Mouse (Mus musculus) liver, adult (tissue): Measurements from ENCODE around the gene Lmo7.

ENCODE experiments used
- GATA4 ChIP-seq: IDR thresholded peaks from 2 replicates; pipeline ENCODE4 v1.6.1; 2014; ENCODE audit warnings: mild to moderate bottlenecking, low read length; ENCODE audit not compliant: insufficient replicate concordance

Gene Lmo7

DNA sequence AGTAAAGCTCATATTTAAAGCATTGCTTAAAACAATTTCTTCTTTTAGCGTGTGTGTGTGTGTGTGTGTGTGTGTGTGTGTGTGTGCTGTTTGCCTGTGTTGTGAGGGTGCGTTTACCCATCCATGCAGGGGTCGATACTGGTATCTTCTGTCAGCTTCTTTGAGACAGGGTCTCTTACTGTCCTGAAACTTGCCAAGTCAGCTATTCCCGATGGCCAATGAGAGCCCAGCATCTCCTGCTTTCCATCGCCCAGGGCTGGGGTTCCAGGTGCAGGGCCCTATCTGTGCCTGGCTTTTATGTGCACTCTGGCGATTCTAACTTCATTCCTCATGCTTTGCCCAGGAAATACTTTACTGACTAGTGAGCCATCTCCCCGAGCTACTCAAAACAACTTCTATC lies 114.7 kb downstream of the Lmo7 start:
- TF ChIP-seq GATA4, result no peak

DNA sequence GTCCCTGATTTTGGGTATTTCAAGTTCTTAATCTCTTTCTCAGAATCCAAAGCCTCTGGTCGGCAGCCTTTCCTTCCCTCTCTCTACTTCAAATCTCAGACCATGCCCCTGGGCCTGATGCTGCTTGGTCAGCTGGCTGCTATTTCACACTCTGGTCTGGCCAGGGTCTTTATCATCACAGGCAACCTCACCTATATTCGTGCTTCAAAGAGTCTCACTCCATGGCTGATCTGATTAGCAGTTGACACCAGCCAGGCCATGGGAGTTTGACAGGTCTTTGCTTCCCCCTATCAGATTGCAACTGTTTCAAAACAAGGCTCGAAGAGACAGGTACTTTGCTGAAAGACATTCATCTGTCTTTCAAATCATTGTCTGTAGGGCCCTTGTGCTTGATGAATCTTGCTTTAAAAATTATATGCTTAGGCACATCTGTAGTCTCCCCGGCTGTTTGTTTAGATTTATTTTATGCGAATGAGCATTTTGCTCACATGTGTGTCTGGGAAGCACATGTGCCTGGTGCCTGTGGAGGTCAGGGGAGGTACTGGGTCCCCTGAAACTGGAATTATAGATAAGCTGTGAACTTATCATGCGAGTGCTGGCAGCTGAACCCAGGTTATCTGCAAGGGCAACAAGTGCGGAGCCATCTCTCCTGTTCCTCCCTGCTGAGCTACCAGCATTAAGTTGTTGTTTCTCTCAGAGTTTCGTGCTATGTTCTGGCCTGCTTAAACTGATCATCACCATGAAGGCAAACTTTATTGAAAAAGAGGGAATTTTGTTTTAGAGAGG lies 116.5 kb downstream of the Lmo7 start:
- no peak for TF ChIP-seq GATA4

DNA sequence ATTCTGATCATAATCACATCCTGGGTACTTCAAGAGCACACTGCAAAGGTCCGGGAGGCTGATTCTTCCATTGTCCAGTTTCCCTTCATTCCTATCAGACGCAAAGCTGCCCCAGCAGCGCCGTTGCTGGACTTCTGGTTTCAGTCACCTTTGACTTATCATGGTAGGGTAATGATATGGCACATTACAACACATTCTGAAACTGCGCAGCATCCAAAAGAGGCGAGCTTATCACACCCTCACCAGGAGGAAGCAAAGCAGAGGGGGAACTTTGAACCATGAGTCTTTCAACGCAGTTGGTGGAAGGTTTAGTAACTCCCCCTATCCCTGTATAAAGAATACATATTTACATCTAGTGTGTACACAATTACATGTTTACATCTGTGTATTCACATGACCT lies 117.8 kb downstream of the Lmo7 start:
- no peak for TF ChIP-seq GATA4

DNA sequence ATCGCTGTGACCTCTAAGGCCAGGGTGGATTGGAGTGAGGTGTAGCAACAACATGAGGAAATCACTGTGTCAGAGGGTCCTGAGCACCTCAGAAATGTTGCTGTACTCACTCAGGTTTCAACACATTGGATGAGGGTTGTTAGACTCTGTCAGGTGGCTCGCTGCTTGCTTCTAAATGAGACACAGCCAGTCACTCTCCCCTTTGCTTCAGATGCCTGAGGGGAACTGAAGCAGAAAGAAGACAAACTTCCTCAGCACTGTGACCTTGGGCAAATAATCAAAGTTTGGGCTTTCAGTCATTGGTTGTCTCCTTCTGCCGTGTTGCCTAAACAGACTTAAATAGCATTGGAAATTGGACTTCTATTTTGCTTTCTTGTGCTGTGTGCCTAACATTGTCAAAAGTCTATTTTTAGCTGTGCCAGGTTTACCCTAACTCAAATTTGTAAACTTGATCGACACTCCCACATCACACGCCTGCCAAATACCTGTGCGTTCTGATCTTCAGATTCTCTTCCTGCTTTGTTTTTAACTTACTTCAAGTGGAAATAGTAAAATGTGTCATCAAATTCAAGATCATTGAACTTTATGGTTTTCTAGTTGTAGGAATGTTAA lies 122.9 kb downstream of the Lmo7 start:
- no peak for TF ChIP-seq GATA4

DNA sequence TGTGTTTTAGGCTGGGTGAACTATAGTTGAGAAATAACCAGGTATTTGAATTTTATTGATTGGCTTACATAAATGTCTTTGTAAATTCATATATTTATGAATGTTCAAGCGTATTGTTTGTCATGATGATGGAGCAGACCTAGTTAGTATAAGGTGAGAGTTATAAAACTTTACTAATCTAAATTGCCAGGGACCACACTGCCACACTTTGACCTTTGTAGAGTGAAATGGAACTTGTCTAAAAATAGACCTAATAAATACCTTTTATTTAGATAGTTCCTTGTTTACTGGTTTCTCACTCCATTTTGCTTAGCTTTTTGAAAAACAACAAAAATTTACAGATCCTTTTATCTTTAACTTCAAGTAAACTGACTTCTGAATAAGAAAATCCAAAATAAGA lies 123.5 kb downstream of the Lmo7 start:
- TF ChIP-seq GATA4, result no peak

DNA sequence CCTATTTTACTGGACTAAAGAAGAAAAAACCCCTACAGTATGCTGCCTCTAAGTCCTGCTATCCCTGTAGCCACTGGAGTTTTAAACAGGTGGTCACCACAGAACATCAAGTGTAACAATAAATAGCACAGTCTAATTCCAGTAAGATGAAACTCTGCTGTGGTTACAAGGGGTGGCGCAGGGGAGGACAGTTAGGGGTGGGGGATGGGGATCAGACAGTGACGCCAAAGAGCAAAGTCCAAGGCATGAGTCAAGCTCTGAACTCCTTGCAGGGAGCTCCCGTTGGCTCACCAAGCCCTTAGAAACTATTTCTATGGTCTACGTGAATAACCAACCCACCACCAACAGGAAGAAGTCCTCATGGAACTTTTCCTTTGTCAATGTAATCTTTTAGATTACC lies 124.0 kb downstream of the Lmo7 start:
- no peak for TF ChIP-seq GATA4

DNA sequence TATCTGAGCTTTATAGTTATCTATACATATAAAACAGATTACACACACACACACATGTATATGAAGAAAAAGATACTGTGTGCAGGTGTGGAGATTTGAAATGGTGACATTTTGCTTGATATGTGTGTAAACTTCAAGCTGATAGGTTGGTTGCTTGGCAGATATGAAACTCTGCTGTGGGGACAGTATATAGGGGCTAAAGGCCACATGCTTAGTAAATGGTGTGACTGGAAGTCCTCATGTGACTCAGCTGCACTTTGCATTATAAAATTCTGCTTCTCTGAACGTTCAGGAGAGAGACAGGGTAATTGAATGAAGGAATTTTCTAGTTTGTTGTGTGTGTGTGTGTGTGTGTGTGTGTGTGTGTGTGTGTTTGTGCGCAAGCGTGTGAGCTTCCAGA lies 124.5 kb downstream of the Lmo7 start:
- no peak for TF ChIP-seq GATA4

DNA sequence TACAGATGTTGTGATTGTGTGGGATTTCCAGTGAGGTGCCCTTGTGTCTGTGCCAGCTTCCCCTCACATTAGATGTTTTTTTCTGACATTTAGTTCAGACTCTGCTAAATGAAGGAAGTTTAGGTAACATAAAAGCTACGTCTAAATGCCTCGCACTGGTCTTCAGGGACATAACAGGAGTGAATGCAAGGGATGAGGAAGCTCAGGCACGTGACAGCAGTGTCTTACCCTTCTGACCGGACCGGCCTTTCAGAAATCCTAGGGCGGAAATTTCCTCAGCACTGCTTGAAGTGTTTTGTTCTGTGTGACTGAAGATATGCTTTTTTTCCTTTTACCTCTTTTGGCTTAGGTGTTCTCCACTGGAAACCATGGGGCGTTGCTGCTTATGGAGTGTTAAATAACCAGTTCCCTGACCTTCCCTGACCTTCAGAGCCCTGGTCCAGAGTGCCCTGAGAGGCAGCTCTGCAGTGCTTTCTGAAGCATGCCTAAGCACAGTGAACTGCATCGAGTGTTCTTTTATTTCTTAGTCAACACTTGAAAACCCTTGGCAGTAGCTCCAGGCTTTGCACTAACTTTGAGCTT lies 129.6 kb downstream of the Lmo7 start:
- no peak for TF ChIP-seq GATA4

DNA sequence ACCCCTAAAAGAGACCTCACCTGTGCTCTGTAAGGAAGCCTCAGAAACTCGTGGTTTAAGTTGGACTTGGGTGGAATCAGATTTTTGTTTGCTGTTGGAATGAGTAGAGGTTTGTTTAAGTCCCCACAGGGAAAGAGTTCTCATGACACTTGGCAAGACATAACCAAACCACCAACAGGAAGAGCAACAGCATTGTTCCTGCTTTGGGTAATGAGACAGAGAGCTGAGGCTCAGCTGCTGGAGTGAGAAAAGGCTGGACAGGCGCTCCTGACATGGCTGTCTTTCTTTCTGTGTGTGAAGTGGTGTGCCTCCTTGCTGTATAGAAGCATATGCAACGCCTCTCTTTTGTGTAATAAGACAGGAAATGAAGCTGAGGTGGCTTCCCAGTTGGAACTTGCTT lies 132.3 kb downstream of the Lmo7 start:
- no peak for TF ChIP-seq GATA4

DNA sequence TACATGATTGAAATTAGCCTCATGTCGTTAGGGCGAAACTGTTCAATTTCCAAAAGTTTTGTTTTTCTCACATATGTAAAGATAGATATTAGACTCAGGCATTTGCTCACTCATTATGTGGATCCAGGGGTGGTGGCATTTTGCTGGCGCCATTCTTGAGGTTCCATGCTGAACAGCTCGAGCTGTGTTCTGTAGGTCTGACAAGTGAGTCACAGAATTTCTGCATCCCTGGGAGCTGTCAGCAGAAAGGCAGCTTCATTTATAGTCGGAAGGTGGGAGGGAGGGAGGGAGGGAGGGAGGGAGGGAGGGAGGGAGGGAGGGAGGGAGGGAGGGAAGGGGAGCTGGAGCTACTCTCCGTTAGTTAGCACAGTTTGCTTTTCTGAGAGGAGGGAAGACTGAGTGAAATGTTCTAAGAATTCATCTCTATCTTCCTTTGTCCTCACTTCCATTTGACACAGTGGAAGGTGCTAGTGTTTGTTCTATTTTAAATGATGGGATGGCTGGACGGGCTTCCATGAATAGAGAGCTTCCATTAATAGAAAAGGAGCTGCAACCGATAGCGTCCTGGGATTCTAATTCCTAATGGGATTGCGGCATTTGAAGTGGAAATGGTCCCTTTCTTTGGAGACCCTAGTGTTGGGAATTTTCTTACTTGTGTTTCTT lies 137.4 kb downstream of the Lmo7 start:
- no peak for TF ChIP-seq GATA4

DNA sequence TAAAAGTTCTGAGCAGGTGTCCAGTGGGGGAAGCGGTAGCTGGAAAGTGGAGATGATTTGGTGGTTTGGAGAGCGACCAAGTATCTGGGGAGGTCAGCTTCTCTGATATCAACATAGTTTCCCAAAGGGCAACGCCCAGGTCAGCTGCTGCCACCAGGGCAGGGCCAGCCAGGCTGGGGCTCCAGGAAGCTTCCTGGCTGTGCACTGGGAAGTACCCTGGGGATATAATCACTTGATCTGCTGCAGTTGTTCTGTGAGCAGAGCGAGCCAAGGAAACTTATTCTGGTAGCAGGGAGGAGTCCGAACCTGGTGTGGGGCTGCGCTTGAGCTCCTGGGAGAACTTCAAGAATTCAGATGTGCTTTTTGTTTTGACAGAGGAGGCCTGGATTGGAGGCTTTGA lies 139.4 kb downstream of the Lmo7 start:
- no peak for TF ChIP-seq GATA4

DNA sequence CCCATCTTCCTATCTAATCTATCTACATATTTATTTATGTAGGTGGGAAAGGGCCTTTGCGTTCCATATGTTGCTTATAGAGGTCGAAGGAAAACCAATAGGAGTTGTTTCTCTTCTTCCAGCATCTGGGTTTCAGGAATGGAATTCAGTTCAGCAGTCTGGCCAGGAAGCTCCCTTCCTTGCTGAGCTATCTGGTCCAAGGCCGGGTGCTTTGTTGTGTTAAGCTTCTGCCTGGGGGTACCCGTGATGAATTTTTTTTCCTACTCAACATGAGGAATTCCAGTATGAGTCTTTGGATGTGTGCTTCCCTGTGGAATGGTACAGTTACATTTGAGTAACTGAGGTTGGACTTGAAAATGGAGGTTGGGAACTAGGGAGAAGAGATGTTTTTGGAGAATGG lies 139.9 kb downstream of the Lmo7 start:
- no peak for TF ChIP-seq GATA4

DNA sequence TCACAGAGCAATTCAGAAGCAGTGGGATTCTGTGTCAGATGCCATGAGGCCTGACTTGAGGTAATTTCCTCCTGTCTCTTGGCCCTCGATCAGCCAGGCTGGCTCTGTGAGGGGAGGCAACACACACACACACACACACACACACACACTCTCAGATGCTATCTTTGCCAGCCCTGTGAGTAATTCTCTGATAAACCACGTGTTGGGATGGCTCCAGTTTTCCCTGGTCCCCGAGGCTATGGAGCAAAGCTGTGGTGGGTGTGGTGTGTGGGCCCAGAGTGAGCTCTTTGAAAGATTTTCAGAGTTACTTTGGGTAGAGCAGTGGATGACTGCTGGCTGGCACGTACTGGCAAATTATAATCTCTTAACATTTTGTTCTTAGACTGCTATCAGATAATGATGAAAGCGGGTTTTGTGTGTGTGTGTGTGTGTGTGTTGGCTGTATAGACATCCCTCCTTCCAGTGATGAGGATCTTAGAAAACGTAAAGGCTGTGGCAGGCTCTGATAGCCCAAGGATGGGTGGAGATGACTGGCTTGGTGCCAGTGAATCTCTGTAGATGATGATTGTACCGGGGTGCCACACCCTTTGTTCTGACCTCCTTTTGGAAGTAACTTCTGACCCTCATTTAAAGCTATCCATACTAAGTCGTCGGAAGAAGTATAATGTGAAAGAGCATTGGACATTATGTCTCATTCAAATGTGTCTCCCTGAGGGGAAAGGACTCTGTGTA lies 140.6 kb downstream of the Lmo7 start:
- no peak for TF ChIP-seq GATA4

DNA sequence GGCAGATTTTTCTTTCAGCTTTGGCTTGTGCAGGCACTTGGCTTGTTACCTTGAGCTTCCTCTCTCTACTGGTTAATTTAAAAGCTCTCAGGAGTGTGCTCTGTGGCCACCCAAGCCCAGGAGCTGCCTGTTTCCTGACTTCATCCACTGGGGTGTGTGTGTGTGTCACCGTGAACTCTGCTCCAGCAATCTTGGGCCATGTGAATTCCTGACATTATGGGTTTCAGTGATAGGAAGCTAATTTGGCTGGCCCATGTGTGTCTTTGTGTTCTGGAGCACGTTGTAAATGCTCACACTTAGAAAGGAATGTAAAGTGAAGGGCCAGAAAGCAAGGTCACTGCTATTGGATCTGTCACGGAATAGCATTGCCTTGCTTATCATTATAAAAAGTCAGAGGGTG lies 143.1 kb downstream of the Lmo7 start:
- no peak for TF ChIP-seq GATA4

DNA sequence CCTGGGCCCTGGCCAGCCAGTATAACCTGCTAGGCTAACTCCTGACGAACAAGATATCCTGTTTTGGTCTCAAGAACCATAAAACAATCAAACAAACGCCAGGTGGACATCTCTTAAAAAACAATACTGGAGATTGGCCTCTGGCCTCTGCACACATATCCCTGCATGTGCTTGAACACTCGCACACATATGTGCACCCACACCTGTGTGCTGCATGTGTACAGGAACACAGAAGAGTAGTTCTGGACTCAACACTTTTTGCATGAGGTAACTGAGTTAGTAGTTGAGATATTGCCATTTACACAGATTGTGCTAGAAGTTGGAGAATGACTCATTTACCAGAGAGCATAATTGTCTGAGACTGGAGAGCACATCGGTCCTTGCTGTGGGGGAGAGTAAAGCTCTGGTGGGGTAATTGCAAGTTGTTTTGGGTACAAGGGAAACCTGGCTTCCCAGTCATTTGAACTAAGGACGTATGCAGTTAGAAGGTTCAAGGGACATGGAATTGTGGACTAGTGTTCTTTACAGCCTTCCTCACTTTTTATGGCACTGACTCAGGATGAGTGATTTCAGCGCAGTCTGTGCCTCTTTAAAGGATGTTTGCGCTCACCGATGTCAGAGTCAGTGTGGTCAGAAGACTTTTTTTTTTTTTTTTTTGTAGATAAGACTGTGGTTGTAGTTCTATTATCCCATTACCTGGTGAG lies 148.7 kb downstream of the Lmo7 start:
- TF ChIP-seq GATA4, result no peak
